ENCODE assay signal across 8 mouse cellular contexts in genomic region chr11:76647500-76647899, GRCm38 (mm10). TPM values are rescaled to one million over a fixed set of nuclear protein-coding genes. Genes with fewer than 3 reads are reported as not detected.
DNase-seq lines count a peak whose midpoint lies in the region; ATAC-seq lines count a peak whose summit lies in the region.

No protein-coding gene starts in this region.

- H3K27me3 ChIP-seq in intestine, embryonic 14.5 days (replicated peaks; ENCODE audit: control insufficient read depth, insufficient read depth, low read length), result peaks cover 3% of the 10 kb centered on the region; the same call in 1 of the 2 replicates
- H3K27me3 ChIP-seq in midbrain, embryonic 10.5 days (ENCODE audit: low read depth, poor library complexity, severe bottlenecking), result peaks cover 28% of the 10 kb centered on the region

- peaks cover 5% of the 10 kb centered on the region; the same call in 1 of the 2 replicates for H3K4me1 ChIP-seq in intestine, embryonic 14.5 days (replicated peaks; ENCODE audit: control insufficient read depth, insufficient read depth, low read length)
- peaks cover 46% of the 10 kb centered on the region for H3K4me1 ChIP-seq in midbrain, embryonic 10.5 days

- ATAC-seq in activated CD4-positive, CD25-positive, alpha-beta regulatory T cell, adult 4 months, result peak; percentile 49
- ATAC-seq in common myeloid progenitor, adult 5-6 weeks (replicated peaks; ENCODE audit: low read depth, poor library complexity, severe bottlenecking), result peak; percentile 81
- no peak for ATAC-seq in intestine, embryonic 14.5 days (replicated peaks; ENCODE audit: low FRiP score, low TSS enrichment, low read depth)
- no peak for ATAC-seq in inflammation-experienced regulatory T-cells, adult 6 months

- H3K4me2 ChIP-seq in intestine, embryonic 14.5 days (ENCODE audit: low read length), result peak overlapping the region; percentile 37

- no peaks in the 10 kb centered on the region for H3K9me3 ChIP-seq in intestine, embryonic 14.5 days (ENCODE audit: control insufficient read depth, low read length)
- no peaks in the 10 kb centered on the region for H3K9me3 ChIP-seq in midbrain, embryonic 10.5 days (replicated peaks)

- 6% methylated on average over 9 of the region's 9 CpGs for WGBS in intestine, embryonic 14.5 days
- 7% methylated on average over 9 of the region's 9 CpGs for WGBS in midbrain, embryonic 10.5 days

- no peak overlapping the region for H3K4me3 ChIP-seq in intestine, embryonic 14.5 days (ENCODE audit: low read depth, low read length)
- H3K4me3 ChIP-seq in midbrain, embryonic 10.5 days, result peak overlapping the region; percentile 39

- H3K9ac ChIP-seq in intestine, embryonic 14.5 days (ENCODE audit: low read length), result no peak overlapping the region

- no peaks in the 10 kb centered on the region for H3K36me3 ChIP-seq in intestine, embryonic 14.5 days (ENCODE audit: control insufficient read depth, insufficient read depth, low read length)
- no peaks in the 10 kb centered on the region for H3K36me3 ChIP-seq in midbrain, embryonic 10.5 days

- intact Hi-C loops in left cerebral cortex, postnatal 14 days (cut with DNase I), result loop anchor here (2.0 to 5.0 kb wide), 4 partner anchors 69 to 190 kb away; no protein-coding TSS in a partner anchor

- H3K27ac ChIP-seq in intestine, embryonic 14.5 days (ENCODE audit: low read depth), result no peak overlapping the region
- H3K27ac ChIP-seq in midbrain, embryonic 10.5 days (replicated peaks), result no peak overlapping the region

- peak; percentile 26 to 43 for DNase-seq in gastrocnemius, adult 8-10 months (ENCODE audit: low spot score in 2 of 2)
- DNase-seq in intestine, embryonic 14.5 days (ENCODE audit: low spot score), result peak; percentile 91
- peak; percentile 87 to 92 for DNase-seq in left cerebral cortex, postnatal 14 days (ENCODE audit: low spot score in 2 of 2)
- peak; percentile 83 for DNase-seq in midbrain, embryonic 10.5 days (ENCODE audit: low spot score)
- peak; percentile 68 for DNase-seq in right cerebral cortex, postnatal 4 days

RNA-seq across cellular contexts. Expression of gene Bhlha9, which starts 24.8 kb away (rescaled TPM):
- polyA plus RNA-seq in activated CD4-positive, CD25-positive, alpha-beta regulatory T cell, adult 4 months (2017; shearing (Covaris generic)), result not detected
- total RNA-seq in common myeloid progenitor, adult 5-6 weeks (2017), result not detected in 2 replicates
- total RNA-seq in gastrocnemius, adult 8-10 months (2022), result not detected
- polyA plus RNA-seq in intestine, embryonic 14.5 days (2014; fragmentation: Nextera tagmentation; extraction: Ambion mirVana), result 0.15 and 0.24 TPM in 2 replicates
- 1 to 10 TPM; 3.4 to 4.2 TPM for total RNA-seq in left cerebral cortex, postnatal 14 days (2021)
- polyA plus RNA-seq in midbrain, embryonic 10.5 days (2016; fragmentation: Nextera tagmentation; extraction: Ambion mirVana), result 0.12 TPM in 1 of 2 replicates, not detected in the other
- polyA plus RNA-seq in inflammation-experienced regulatory T-cells, adult 6 months (2017; shearing (Covaris generic)), result not detected

RNA-seq across cellular contexts. Expression of gene Abr, which starts 25.4 kb away (rescaled TPM):
- 10 to 100 TPM; 14.4 to 14.8 TPM for polyA plus RNA-seq in activated CD4-positive, CD25-positive, alpha-beta regulatory T cell, adult 4 months (2017; shearing (Covaris generic))
- total RNA-seq in common myeloid progenitor, adult 5-6 weeks (2017), result 32.9 and 42.4 TPM in 2 replicates
- 10 to 100 TPM in 1 of 4 experiments, 1 to 10 TPM in 3; 5.5 to 10.6 (median 6.4) TPM for total RNA-seq in gastrocnemius, adult 8-10 months (2022)
- polyA plus RNA-seq in intestine, embryonic 14.5 days (2014; fragmentation: Nextera tagmentation; extraction: Ambion mirVana), result 41.1 and 44.3 TPM in 2 replicates
- 100 to 1,000 TPM; 424 to 443 TPM for total RNA-seq in left cerebral cortex, postnatal 14 days (2021)
- polyA plus RNA-seq in midbrain, embryonic 10.5 days (2016; fragmentation: Nextera tagmentation; extraction: Ambion mirVana), result 26.9 and 37.6 TPM in 2 replicates
- 10 to 100 TPM; 14.4 to 17.1 (median 15.4) TPM for polyA plus RNA-seq in inflammation-experienced regulatory T-cells, adult 6 months (2017; shearing (Covaris generic))

RNA-seq across cellular contexts. Expression of gene Trarg1, which starts 32.1 kb away (rescaled TPM):
- polyA plus RNA-seq in activated CD4-positive, CD25-positive, alpha-beta regulatory T cell, adult 4 months (2017; shearing (Covaris generic)), result under 1 TPM in 1 of 2 experiments, not detected in 1; 0.56 TPM
- not detected in 2 replicates for total RNA-seq in common myeloid progenitor, adult 5-6 weeks (2017)
- 1 to 10 TPM in 3 of 4 experiments, under 1 TPM in 1; 0.61 to 5.9 (median 2.1) TPM for total RNA-seq in gastrocnemius, adult 8-10 months (2022)
- polyA plus RNA-seq in intestine, embryonic 14.5 days (2014; fragmentation: Nextera tagmentation; extraction: Ambion mirVana), result 0.08 and 0.19 TPM in 2 replicates
- total RNA-seq in left cerebral cortex, postnatal 14 days (2021), result under 1 TPM; 0.61 to 0.75 TPM
- polyA plus RNA-seq in midbrain, embryonic 10.5 days (2016; fragmentation: Nextera tagmentation; extraction: Ambion mirVana), result 0.05 TPM in 1 of 2 replicates, not detected in the other
- polyA plus RNA-seq in inflammation-experienced regulatory T-cells, adult 6 months (2017; shearing (Covaris generic)), result under 1 TPM in 1 of 3 experiments, not detected in 2; 0.66 TPM

Comparison
In these comparisons a context has a peak if more than half of its experiments do, and no peak if none do; other contexts are left out.
1. ATAC-seq: peak in activated CD4-positive, CD25-positive, alpha-beta regulatory T cell, adult 4 months (single experiment) and common myeloid progenitor, adult 5-6 weeks (single experiment); none in intestine, embryonic 14.5 days (single experiment) and inflammation-experienced regulatory T-cells, adult 6 months (single experiment).
2. DNase-seq: peak in every context shown above with its lines; median percentile 91 in intestine, embryonic 14.5 days; 90 in left cerebral cortex, postnatal 14 days; 83 in midbrain, embryonic 10.5 days; 68 in right cerebral cortex, postnatal 4 days; 34 in gastrocnemius, adult 8-10 months.